Mouse (Mus musculus) testis, adult 2 months (tissue): Measurements from ENCODE around the gene Jakmip3. TPM values are rescaled to one million over a fixed set of nuclear protein-coding genes. Genes with fewer than 3 reads are reported as not detected.

Experiments used
- H3K27ac ChIP-seq: fragments of 200-500 bp; 2 replicates; pipeline ENCODE4 v1.5.1; 2012; ENCODE audit warnings: low read depth, low read length; ENCODE audit not compliant: control insufficient read depth, insufficient read depth
- H3K27me3 ChIP-seq: fragments of 200-500 bp; 2 replicates; pipeline ENCODE4 v1.6.1; 2012; ENCODE audit warnings: mild to moderate bottlenecking, low read length, moderate library complexity; ENCODE audit not compliant: control insufficient read depth, insufficient read depth
- H3K36me3 ChIP-seq: fragments of 200-500 bp; 2 replicates; pipeline ENCODE4 v1.6.1; 2012; ENCODE audit warnings: mild to moderate bottlenecking, low read length; ENCODE audit not compliant: control insufficient read depth, insufficient read depth
- H3K4me1 ChIP-seq: fragments of 200-500 bp; 2 replicates; pipeline ENCODE4 v1.6.1; 2012; ENCODE audit warnings: low read length; ENCODE audit not compliant: control insufficient read depth, insufficient read depth
- H3K4me3 ChIP-seq: fragments of 200-500 bp; 2 replicates; pipeline ENCODE4 v1.5.1; 2012; ENCODE audit warnings: low read depth, mild to moderate bottlenecking, low read length, moderate library complexity, mixed read lengths; ENCODE audit not compliant: control insufficient read depth
- CTCF ChIP-seq: fragments of 200-500 bp; IDR thresholded peaks from 2 replicates; pipeline ENCODE4 v1.5.1; 2012; ENCODE audit warnings: low read depth, mild to moderate bottlenecking, inconsistent platforms, low read length, moderate library complexity; ENCODE audit not compliant: control insufficient read depth, insufficient read depth, insufficient replicate concordance
- POLR2A ChIP-seq: fragments of 200-500 bp; IDR thresholded peaks from 2 replicates; pipeline ENCODE4 v1.6.1; 2012; ENCODE audit warnings: low read depth, mild to moderate bottlenecking, inconsistent platforms, low read length, moderate library complexity; ENCODE audit not compliant: control insufficient read depth
- polyA plus RNA-seq: library from polyadenylated mRNA; depleted of rRNA; stranded (reverse); fragments of >200 nt; gene quantifications from 2 replicates; pipeline ENCODE4 v1.2.3, GENCODE M21; 2012

Gene Jakmip3
- polyA plus RNA-seq, 1 experiment: 3.6 TPM

GRCm38 (mm10) chr7:138947741-138948140 is 7.2 kb downstream of the Jakmip3 start:
- no peak overlapping the region for H3K4me3 ChIP-seq
- H3K27me3 ChIP-seq: no peaks in the 10 kb centered on the region
- H3K4me1 ChIP-seq: no peaks in the 10 kb centered on the region
- TF ChIP-seq CTCF: no peak
- no peak for TF ChIP-seq POLR2A
- H3K36me3 ChIP-seq: no peaks in the 10 kb centered on the region
- H3K27ac ChIP-seq: no peak overlapping the region

- H3K27ac ChIP-seq: no peak overlapping the region
- H3K4me3 ChIP-seq: no peak overlapping the region
- TF ChIP-seq CTCF (no peak), POLR2A (no peak)
- H3K27me3 ChIP-seq: no peaks in the 10 kb centered on the region
- H3K36me3 ChIP-seq: no peaks in the 10 kb centered on the region
- H3K4me1 ChIP-seq: no peaks in the 10 kb centered on the region
Observed at GRCm38 (mm10) chr7:138948309-138948708, 7.8 kb downstream of the Jakmip3 start.

- Histone ChIP-seq H3K27ac (no peak overlapping the region), H3K4me3 (no peak overlapping the region), H3K27me3 (no peaks in the 10 kb centered on the region), H3K36me3 (no peaks in the 10 kb centered on the region), H3K4me1 (no peaks in the 10 kb centered on the region)
- TF ChIP-seq CTCF: no peak
- no peak for TF ChIP-seq POLR2A
Observed at GRCm38 (mm10) chr7:138955787-138956186, 15.3 kb downstream of the Jakmip3 start.

- Histone ChIP-seq H3K27ac (no peak overlapping the region), H3K27me3 (no peaks in the 10 kb centered on the region), H3K36me3 (no peaks in the 10 kb centered on the region), H3K4me3 (no peak overlapping the region), H3K4me1 (no peaks in the 10 kb centered on the region)
- TF ChIP-seq POLR2A (no peak), CTCF (no peak)
Observed at GRCm38 (mm10) chr7:138957106-138957505, 16.6 kb downstream of the Jakmip3 start.

GRCm38 (mm10) chr7:138959747-138960146 is 19.2 kb downstream of the Jakmip3 start:
- no peak overlapping the region for H3K4me3 ChIP-seq
- no peaks in the 10 kb centered on the region for H3K4me1 ChIP-seq
- no peaks in the 10 kb centered on the region for H3K36me3 ChIP-seq
- H3K27me3 ChIP-seq: no peaks in the 10 kb centered on the region
- no peak overlapping the region for H3K27ac ChIP-seq
- TF ChIP-seq CTCF (no peak), POLR2A (no peak)

GRCm38 (mm10) chr7:138963756-138964155 is 23.2 kb downstream of the Jakmip3 start:
- TF ChIP-seq POLR2A (no peak), CTCF (no peak)
- H3K36me3 ChIP-seq: no peaks in the 10 kb centered on the region
- no peak overlapping the region for H3K4me3 ChIP-seq
- no peaks in the 10 kb centered on the region for H3K27me3 ChIP-seq
- H3K4me1 ChIP-seq: no peaks in the 10 kb centered on the region
- H3K27ac ChIP-seq: no peak overlapping the region

- no peaks in the 10 kb centered on the region for H3K27me3 ChIP-seq
- TF ChIP-seq CTCF: no peak
- TF ChIP-seq POLR2A: no peak
- no peaks in the 10 kb centered on the region for H3K36me3 ChIP-seq
- no peak overlapping the region for H3K27ac ChIP-seq
- H3K4me3 ChIP-seq: no peak overlapping the region
- no peaks in the 10 kb centered on the region for H3K4me1 ChIP-seq
Observed at GRCm38 (mm10) chr7:138968010-138968620, 27.6 kb downstream of the Jakmip3 start.
